Mouse (Mus musculus) liver, postnatal 0 days (tissue): ENCODE results near the gene Prg2. TPM values are rescaled to one million over a fixed set of nuclear protein-coding genes. Genes with fewer than 3 reads are reported as not detected.

Experiments
- ATAC-seq: fragments of 200-750 bp; cut with Nextera tagmentation; 2 replicates; pipeline ENCODE4 v1.8.0; 2017; ENCODE audit warnings: mild to moderate bottlenecking, moderate library complexity
- DNase-seq: peaks from one replicate; pipeline ENCODE4 v3.0.0-alpha.2; 2016
- H3K27ac ChIP-seq: fragments of 300-500 bp; sonication (generic); 2 replicates; pipeline ENCODE4 v1.5.1; 2014; ENCODE audit warnings: antibody characterized with exemption, moderate library complexity, mild to moderate bottlenecking, low read depth
- H3K27me3 ChIP-seq: fragments of 300-500 bp; sonication (generic); 2 replicates; pipeline ENCODE4 v1.6.1; 2014; ENCODE audit warnings: low read length, control low read depth, mixed read lengths; ENCODE audit not compliant: insufficient read depth
- H3K36me3 ChIP-seq: fragments of 300-500 bp; sonication (generic); replicated peaks from 2 replicates; pipeline ENCODE4 v1.6.1; 2014; ENCODE audit warnings: mild to moderate bottlenecking, control low read depth, low read length, moderate library complexity, mixed read lengths; ENCODE audit not compliant: insufficient read depth
- H3K4me1 ChIP-seq: fragments of 300-500 bp; sonication (generic); 2 replicates; pipeline ENCODE4 v1.6.1; 2014; ENCODE audit warnings: antibody characterized with exemption, mild to moderate bottlenecking, control low read depth; ENCODE audit not compliant: insufficient read depth
- H3K4me2 ChIP-seq: fragments of 300-500 bp; sonication (generic); 2 replicates; pipeline ENCODE4 v1.6.1; 2014; ENCODE audit warnings: low read depth, mild to moderate bottlenecking, low read length, moderate library complexity, mixed read lengths
- H3K4me3 ChIP-seq: fragments of 300-500 bp; sonication (generic); 2 replicates; pipeline ENCODE4 v1.5.1; 2014; ENCODE audit warnings: low read depth, low read length
- H3K9ac ChIP-seq: fragments of 300-500 bp; sonication (generic); replicated peaks from 2 replicates; pipeline ENCODE4 v1.6.1; 2014; ENCODE audit warnings: mild to moderate bottlenecking, moderate library complexity
- H3K9me3 ChIP-seq: fragments of 300-500 bp; sonication (generic); 2 replicates; pipeline ENCODE4 v1.6.1; 2016; ENCODE audit warnings: mild to moderate bottlenecking, control low read depth, low read length, mixed read lengths
- CTCF ChIP-seq: sonication (generic); IDR thresholded peaks from 2 replicates; pipeline ENCODE4 v1.5.1; 2016; ENCODE audit warnings: antibody characterized with exemption, low read depth
- EP300 ChIP-seq: IDR thresholded peaks from 2 replicates; pipeline ENCODE4 v1.6.1; 2016; ENCODE audit warnings: antibody characterized with exemption, low read depth, mild to moderate bottlenecking
- WGBS: fragments of 180-500 bp; shearing (Covaris S2); extraction: QIAGEN DNeasy Blood & Tissue Kit; methylation state at CpG from one replicate; pipeline ENCODE4 v1.1.7; 2014; ENCODE audit not compliant: insufficient replicate concordance; 5-methylcytosine and 5-hydroxymethylcytosine counted together
- polyA plus RNA-seq: library from polyadenylated mRNA; unstranded; fragments of >200 nt; fragmentation: Nextera tagmentation; extraction: Ambion mirVana; gene quantifications from 2 replicates; pipeline ENCODE4 v1.2.1, GENCODE M21; 2015

Prg2 gene
- polyA plus RNA-seq, 1 experiment from 2014 or later = 26.1 TPM

DNA sequence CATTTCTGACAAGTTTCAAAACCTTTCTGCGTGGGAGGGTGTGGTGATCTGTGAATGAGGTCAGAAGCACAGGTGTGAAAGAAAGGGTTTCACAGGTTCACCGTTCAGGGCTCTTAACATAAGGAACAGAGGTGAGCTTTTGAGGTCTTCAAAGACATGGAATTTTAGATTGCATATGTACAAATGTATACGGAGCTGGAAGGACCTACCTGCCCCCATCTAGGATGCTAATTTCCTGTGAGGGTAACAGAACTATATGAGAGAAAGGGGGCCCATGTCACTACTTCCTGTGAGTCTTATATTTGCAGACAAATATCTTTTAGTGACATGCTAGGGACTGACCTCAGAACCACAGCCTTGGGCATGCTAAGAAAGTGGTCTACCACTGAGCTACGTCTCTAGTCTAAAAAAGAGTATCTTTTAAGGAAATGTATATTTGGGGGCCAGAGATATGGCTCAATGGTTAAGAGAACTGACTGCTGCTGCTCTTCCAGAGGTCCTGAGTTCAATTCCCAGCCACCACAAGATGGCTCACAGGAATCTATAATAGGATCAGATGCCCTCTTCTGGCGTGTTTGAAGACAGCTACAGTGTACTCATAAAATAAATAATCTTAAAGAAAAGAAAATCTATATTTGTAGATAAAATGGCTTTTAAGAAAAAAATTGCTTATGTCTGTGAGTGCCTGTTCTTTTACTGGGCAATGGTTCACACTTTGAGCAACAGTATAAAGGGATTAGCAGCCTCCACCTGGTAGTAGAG is 33.7 kb downstream of the Prg2 start:
- Histone ChIP-seq H3K27me3 (no peaks in the 10 kb centered on the region), H3K4me3 (no peak overlapping the region), H3K9me3 (no peaks in the 10 kb centered on the region), H3K9ac (no peak overlapping the region), H3K4me2 (no peak overlapping the region), H3K27ac (no peak overlapping the region), H3K36me3 (no peaks in the 10 kb centered on the region), H3K4me1 (peaks cover 29% of the 10 kb centered on the region)
- ATAC-seq (no peak), DNase-seq (no peak)
- 67% methylated on average over 5 of the region's 5 CpGs for WGBS
- 0 out of 2 replicates have a peak, but pooled peaks have one; percentile 28 for TF ChIP-seq CTCF
- no peak for TF ChIP-seq EP300

DNA sequence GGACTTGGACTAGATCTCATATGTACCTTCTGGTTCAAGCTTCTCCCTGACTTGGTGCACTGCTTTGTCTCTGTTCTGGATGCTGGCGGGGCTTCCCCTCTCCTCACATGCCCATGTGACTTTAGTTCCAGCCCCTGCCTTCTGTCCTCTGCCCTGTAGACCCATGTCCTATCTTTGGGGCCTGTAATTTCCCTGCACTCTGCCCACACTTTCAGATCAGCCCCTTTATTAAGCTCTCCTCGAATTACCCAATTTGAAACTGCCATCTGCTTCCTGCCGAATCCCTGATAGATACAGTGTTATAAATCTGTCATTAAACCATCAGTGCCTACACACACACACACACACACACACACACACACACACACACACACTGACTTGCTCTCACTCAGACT is 34.3 kb downstream of the Prg2 start:
- TF ChIP-seq EP300 (no peak), CTCF (no peak)
- H3K4me1 ChIP-seq = peaks cover 25% of the 10 kb centered on the region
- no peak for ATAC-seq
- no peak overlapping the region for H3K27ac ChIP-seq
- H3K4me2 ChIP-seq = no peak overlapping the region
- DNase-seq = no peak
- no peak overlapping the region for H3K4me3 ChIP-seq
- H3K9ac ChIP-seq = no peak overlapping the region
- H3K9me3 ChIP-seq = no peaks in the 10 kb centered on the region
- H3K27me3 ChIP-seq = no peaks in the 10 kb centered on the region
- 39% methylated on average over 3 of the region's 3 CpGs for WGBS
- H3K36me3 ChIP-seq = no peaks in the 10 kb centered on the region

DNA sequence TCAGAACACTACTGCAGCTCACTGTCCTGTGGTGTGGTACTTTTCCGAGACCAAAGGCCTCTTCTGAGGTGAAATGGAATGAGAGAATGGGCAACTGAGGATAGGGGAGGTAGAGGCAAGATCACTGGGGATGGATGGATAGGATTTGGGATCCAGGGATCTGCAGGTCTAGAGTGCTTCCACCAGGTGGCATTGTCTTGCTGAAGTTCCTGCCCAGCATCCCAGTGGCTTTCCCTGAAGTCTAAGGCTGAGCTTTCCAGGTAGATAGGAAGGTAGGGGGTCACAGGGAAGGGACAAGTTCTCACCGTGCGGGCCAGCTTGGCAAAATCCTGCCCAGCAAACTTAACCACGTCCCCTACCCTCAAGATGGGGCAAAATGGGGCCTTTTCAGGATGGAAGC is 41.8 kb downstream of the Prg2 start:
- no peaks in the 10 kb centered on the region for H3K4me1 ChIP-seq
- WGBS = 42% methylated on average over 4 of the region's 4 CpGs
- ATAC-seq = 0 out of 2 replicates have a peak, but pooled peaks have one; percentile 21

DNA sequence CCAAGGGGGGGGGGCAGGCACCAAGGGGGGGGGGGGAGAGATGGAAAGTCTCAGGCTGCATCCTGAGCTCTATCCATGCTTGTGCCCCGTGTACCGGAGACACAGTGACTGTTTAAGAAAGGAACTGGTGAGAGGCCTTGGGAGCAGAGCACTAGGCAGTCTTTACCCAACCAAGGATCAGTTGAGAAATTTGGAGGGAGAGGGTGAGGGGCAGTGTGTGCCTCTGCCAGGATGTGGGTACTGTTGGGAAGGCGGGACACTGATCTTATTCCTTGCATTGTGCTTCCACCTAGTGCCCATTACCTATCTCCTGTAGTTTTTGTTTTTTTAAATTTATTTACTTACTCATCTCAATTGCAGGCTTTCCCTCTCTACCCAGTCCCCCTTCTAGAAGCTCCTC is 45.9 kb downstream of the Prg2 start:
- H3K27ac ChIP-seq = no peak overlapping the region
- H3K9me3 ChIP-seq = no peaks in the 10 kb centered on the region
- TF ChIP-seq CTCF = no peak
- no peak for TF ChIP-seq EP300
- DNase-seq (no peak), ATAC-seq (0 out of 2 replicates have a peak, but pooled peaks have one; percentile 23)
- H3K36me3 ChIP-seq = no peaks in the 10 kb centered on the region
- H3K9ac ChIP-seq = no peak overlapping the region
- no peak overlapping the region for H3K4me3 ChIP-seq
- peaks cover 3% of the 10 kb centered on the region for H3K4me1 ChIP-seq
- 72% methylated on average over 3 of the region's 3 CpGs for WGBS
- no peaks in the 10 kb centered on the region for H3K27me3 ChIP-seq
- H3K4me2 ChIP-seq = no peak overlapping the region

More for the DNA sequence above, 41.8 kb downstream of the Prg2 start:
- no peaks in the 10 kb centered on the region for H3K27me3 ChIP-seq
- DNase-seq = peak; percentile 39
- H3K9ac ChIP-seq = no peak overlapping the region
- no peaks in the 10 kb centered on the region for H3K36me3 ChIP-seq
- no peak overlapping the region for H3K27ac ChIP-seq
- TF ChIP-seq CTCF (peak; percentile 77), EP300 (no peak)
- no peak overlapping the region for H3K4me3 ChIP-seq
- H3K4me2 ChIP-seq = no peak overlapping the region
- H3K9me3 ChIP-seq = no peaks in the 10 kb centered on the region

DNA sequence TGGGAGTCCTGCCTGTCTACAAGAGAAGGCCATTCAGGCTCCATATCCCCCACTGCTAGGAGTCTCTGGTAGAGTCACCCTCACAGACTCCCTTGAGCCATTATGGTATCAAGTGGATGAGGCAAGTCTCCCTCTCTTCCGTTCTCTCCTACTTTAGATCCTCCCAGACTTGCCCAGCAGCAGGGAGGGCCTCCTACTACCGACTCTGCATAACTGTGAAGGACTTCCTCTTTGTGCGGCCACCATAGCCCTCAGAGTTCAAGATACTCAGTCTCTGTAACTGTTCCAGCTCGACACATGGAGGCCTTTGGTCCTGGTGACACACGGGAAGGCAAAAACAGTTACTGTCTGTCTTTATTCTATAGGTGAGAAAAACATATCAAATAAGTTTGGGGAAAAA is 47.0 kb downstream of the Prg2 start:
- no peak overlapping the region for H3K4me2 ChIP-seq
- TF ChIP-seq CTCF (no peak), EP300 (no peak)
- no peaks in the 10 kb centered on the region for H3K27me3 ChIP-seq
- no peaks in the 10 kb centered on the region for H3K9me3 ChIP-seq
- DNase-seq (no peak), ATAC-seq (peak; percentile 27; the same call in 1 of the 2 replicates)
- H3K4me1 ChIP-seq = peaks cover 3% of the 10 kb centered on the region
- no peaks in the 10 kb centered on the region for H3K36me3 ChIP-seq
- H3K27ac ChIP-seq = no peak overlapping the region
- WGBS = 24% methylated on average over 5 of the region's 5 CpGs
- H3K4me3 ChIP-seq = no peak overlapping the region
- no peak overlapping the region for H3K9ac ChIP-seq

DNA sequence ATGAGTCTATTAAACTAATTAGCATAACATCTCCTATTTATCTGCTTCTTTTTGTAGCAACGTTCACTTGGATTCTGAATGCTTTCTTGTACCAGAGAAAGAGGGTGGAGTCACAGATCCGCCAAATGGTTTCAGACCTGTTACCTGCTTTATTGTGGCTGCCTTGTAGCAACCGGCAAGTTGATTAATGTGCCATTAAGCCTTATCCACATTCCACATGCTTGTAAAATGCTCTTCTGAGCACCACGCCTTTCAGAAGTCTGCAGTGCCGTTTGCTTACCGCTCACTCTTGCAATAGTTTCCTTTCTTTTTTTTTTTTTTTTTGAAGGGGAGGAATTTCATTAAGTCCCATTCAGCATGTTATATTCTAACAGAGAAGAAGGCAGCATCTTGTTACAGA is 49.6 kb downstream of the Prg2 start:
- TF ChIP-seq CTCF = no peak
- TF ChIP-seq EP300 = no peak
- 59% methylated on average over 6 of the region's 6 CpGs for WGBS
- no peak for ATAC-seq

More for the DNA sequence above, 49.6 kb downstream of the Prg2 start:
- Histone ChIP-seq H3K9ac (no peak overlapping the region), H3K4me2 (no peak overlapping the region), H3K4me3 (no peak overlapping the region), H3K9me3 (no peaks in the 10 kb centered on the region), H3K27me3 (no peaks in the 10 kb centered on the region), H3K27ac (no peak overlapping the region), H3K4me1 (peaks cover 7% of the 10 kb centered on the region), H3K36me3 (no peaks in the 10 kb centered on the region)
- DNase-seq = no peak
